Mouse (Mus musculus): ENCODE data around the gene Ptprn2.

DNA sequence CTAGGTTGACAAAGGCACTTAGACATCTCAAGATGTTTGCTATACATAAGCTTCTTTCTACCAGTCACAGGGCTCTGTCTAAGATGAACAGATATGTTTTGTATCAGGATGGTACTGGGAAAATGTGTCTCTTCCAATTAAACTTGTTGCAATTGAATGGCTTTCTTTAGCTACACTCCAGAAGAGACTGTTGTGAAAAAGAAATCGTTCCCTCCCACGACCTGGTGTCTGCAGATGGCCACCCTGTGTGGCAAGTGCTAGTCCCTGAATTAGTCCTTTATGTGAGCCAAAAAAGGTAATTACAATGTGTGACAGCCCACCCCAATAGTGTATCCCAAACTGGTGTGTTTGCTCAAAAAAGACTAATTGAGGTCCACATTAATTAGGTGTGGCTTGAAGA, 235.5 kb downstream of the Ptprn2 start:
- no peak for TF ChIP-seq POLR2A (IDR thresholded peaks at IDR 0.05; ENCODE audit: control insufficient read depth, low read depth, low read length)
- no peak for TF ChIP-seq CTCF (IDR thresholded peaks at IDR 0.05; ENCODE audit: control insufficient read depth, insufficient read depth, insufficient replicate concordance, low read depth, low read length)
